Mouse (Mus musculus): Measurements from ENCODE around the gene Rubcn. TPM values are rescaled to one million over a fixed set of nuclear protein-coding genes. Genes with fewer than 3 reads are reported as not detected.

The Rubcn gene
- polyA plus RNA-seq, 1 experiment from 2014 or later: 20.3 TPM

DNA sequence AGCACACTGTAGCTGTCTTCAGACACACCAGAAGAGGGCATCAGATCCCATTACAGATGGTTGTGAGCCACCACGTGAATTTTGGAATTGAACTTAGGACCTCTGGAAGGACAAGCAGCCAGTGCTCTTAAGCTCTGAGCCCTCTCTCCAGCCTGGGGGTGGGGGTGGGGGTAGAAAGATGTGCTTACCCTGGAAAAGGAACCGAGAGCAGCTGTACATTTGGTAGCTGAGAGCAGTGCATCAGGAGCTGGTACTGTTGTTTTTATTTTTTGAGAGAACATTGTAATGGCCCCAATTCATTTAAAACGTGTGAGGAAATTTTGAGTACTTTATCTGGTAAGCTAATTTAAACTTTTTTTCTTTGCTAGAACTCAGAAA lies 24.5 kb upstream of the Rubcn start:
- H3K27me3 ChIP-seq (replicated peaks; ENCODE audit: control insufficient read depth, insufficient read depth, low read length): no peaks in the 10 kb centered on the region
- WGBS: 66% methylated on average over 3 of the region's 3 CpGs
- H3K9ac ChIP-seq (ENCODE audit: low read depth, low read length): no peak overlapping the region
- ATAC-seq (ENCODE audit: low read depth) (no peak), DNase-seq (ENCODE audit: low spot score) (no peak)
- H3K4me1 ChIP-seq (ENCODE audit: control insufficient read depth, insufficient read depth, low read length): no peaks in the 10 kb centered on the region
- H3K4me3 ChIP-seq (ENCODE audit: low read depth, low read length): no peak overlapping the region
- H3K4me2 ChIP-seq (ENCODE audit: low read depth, low read length): no peak overlapping the region
- H3K36me3 ChIP-seq (ENCODE audit: control insufficient read depth, insufficient read depth, low read length): peaks cover 71% of the 10 kb centered on the region
- no peak overlapping the region for H3K27ac ChIP-seq (replicated peaks; ENCODE audit: low read depth, low read length)
- H3K9me3 ChIP-seq (ENCODE audit: control insufficient read depth, low read length): no peaks in the 10 kb centered on the region

DNA sequence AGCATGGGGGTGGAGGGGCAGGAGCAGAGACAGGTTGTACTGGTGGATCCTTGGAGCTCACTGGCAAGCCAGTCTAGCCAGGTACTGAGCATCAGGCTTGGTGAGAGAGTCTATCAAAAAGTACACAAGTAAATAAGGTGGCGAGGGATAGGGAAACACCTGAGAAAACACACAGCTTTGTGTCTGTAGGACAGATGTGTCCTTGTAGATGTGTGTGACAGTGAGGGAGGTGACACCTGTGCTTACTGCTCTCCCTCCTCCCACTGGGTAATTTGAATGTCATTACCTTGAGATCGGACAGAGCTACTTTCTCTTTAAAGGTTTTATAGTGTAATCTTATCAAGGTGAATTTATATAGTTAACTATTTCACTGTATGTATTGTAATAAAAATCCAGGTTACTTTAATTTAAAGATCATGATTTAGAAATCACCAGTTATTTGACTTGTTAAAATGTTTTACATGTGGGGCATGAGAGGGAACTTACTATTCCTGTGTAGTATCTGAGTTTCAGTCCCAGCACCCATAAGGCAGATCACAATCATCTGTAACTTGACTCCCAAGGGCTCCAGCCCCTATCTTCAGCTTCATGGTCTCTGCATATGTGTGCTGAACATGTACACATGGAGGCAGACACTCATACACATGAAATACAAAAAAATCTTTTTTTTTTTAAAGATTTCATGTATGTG lies 23.9 kb upstream of the Rubcn start:
- Histone ChIP-seq H3K4me2 (ENCODE audit: low read depth, low read length) (no peak overlapping the region), H3K4me3 (ENCODE audit: low read depth, low read length) (no peak overlapping the region), H3K27ac (replicated peaks; ENCODE audit: low read depth, low read length) (no peak overlapping the region), H3K27me3 (replicated peaks; ENCODE audit: control insufficient read depth, insufficient read depth, low read length) (no peaks in the 10 kb centered on the region), H3K36me3 (ENCODE audit: control insufficient read depth, insufficient read depth, low read length) (peaks cover 66% of the 10 kb centered on the region), H3K9ac (ENCODE audit: low read depth, low read length) (no peak overlapping the region), H3K9me3 (ENCODE audit: control insufficient read depth, low read length) (no peaks in the 10 kb centered on the region), H3K4me1 (ENCODE audit: control insufficient read depth, insufficient read depth, low read length) (no peaks in the 10 kb centered on the region)
- no peak for ATAC-seq (ENCODE audit: low read depth)
- DNase-seq (ENCODE audit: low spot score): no peak
- WGBS: 90% methylated on average over 2 of the region's 2 CpGs

GRCm38 (mm10) chr16:32896126-32896525 lies 18.6 kb upstream of the Rubcn start:
- Histone ChIP-seq H3K27ac (replicated peaks; ENCODE audit: low read depth, low read length) (no peak overlapping the region), H3K9ac (ENCODE audit: low read depth, low read length) (no peak overlapping the region), H3K4me1 (ENCODE audit: control insufficient read depth, insufficient read depth, low read length) (no peaks in the 10 kb centered on the region), H3K4me3 (ENCODE audit: low read depth, low read length) (no peak overlapping the region), H3K27me3 (replicated peaks; ENCODE audit: control insufficient read depth, insufficient read depth, low read length) (no peaks in the 10 kb centered on the region), H3K4me2 (ENCODE audit: low read depth, low read length) (no peak overlapping the region), H3K36me3 (ENCODE audit: control insufficient read depth, insufficient read depth, low read length) (peaks cover 76% of the 10 kb centered on the region), H3K9me3 (ENCODE audit: control insufficient read depth, low read length) (no peaks in the 10 kb centered on the region)
- DNase-seq (ENCODE audit: low spot score) (no peak), ATAC-seq (ENCODE audit: low read depth) (no peak)

GRCm38 (mm10) chr16:32889881-32890280 lies 12.3 kb upstream of the Rubcn start:
- Histone ChIP-seq H3K9ac (ENCODE audit: low read depth, low read length) (no peak overlapping the region), H3K27me3 (replicated peaks; ENCODE audit: control insufficient read depth, insufficient read depth, low read length) (no peaks in the 10 kb centered on the region), H3K4me3 (ENCODE audit: low read depth, low read length) (no peak overlapping the region), H3K4me2 (ENCODE audit: low read depth, low read length) (no peak overlapping the region), H3K9me3 (ENCODE audit: control insufficient read depth, low read length) (no peaks in the 10 kb centered on the region), H3K27ac (replicated peaks; ENCODE audit: low read depth, low read length) (no peak overlapping the region), H3K36me3 (ENCODE audit: control insufficient read depth, insufficient read depth, low read length) (peaks cover 61% of the 10 kb centered on the region), H3K4me1 (ENCODE audit: control insufficient read depth, insufficient read depth, low read length) (no peaks in the 10 kb centered on the region)
- ATAC-seq (ENCODE audit: low read depth) (no peak), DNase-seq (ENCODE audit: low spot score) (no peak)
- WGBS: 41% methylated on average over 2 of the region's 2 CpGs

DNA sequence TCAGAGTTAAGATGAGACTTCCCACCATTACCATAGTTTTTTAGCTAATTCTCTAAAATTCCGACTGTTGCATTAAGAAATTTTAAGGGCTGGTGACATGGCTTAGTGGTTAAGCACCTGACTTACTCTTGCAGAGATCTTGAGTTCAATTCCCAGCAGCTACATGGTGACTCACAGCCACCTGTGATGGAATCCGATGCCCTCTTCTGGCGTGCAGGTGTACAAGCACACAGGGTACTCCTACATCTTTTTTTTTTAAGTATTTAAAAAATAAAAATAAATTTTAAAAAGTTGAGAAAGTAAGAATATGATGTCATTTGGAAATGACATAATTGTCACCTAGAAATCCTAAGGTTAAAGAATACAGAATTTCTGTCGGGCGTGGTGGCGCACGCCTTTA lies 10.4 kb upstream of the Rubcn start:
- Histone ChIP-seq H3K9me3 (ENCODE audit: control insufficient read depth, low read length) (no peaks in the 10 kb centered on the region), H3K36me3 (ENCODE audit: control insufficient read depth, insufficient read depth, low read length) (peaks cover 54% of the 10 kb centered on the region), H3K4me2 (ENCODE audit: low read depth, low read length) (no peak overlapping the region), H3K9ac (ENCODE audit: low read depth, low read length) (no peak overlapping the region), H3K4me3 (ENCODE audit: low read depth, low read length) (no peak overlapping the region), H3K27me3 (replicated peaks; ENCODE audit: control insufficient read depth, insufficient read depth, low read length) (no peaks in the 10 kb centered on the region), H3K27ac (replicated peaks; ENCODE audit: low read depth, low read length) (no peak overlapping the region), H3K4me1 (ENCODE audit: control insufficient read depth, insufficient read depth, low read length) (no peaks in the 10 kb centered on the region)
- ATAC-seq (ENCODE audit: low read depth) (no peak), DNase-seq (ENCODE audit: low spot score) (no peak)
- 88% methylated on average over 7 of the region's 7 CpGs for WGBS

DNA sequence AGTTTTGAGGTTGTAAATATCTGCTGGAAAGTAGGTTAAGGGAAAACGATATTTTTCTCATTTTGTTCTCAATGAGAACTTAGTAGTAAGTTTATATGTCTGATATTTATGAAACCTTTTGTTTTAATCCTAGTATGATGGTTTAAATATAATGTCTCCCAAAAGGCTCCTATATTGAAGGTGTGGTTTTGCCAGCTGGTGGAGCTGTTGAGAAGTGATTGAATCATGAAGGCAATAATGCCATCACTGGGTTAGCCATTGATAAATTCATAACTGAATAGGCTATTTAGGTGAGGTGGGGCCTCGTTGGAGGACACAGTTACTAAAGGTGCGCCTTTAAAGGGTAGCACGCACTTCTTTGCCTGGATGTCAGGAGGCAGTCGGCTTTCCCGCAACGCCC lies 4.0 kb upstream of the Rubcn start:
- no peak overlapping the region for H3K27ac ChIP-seq (replicated peaks; ENCODE audit: low read depth, low read length)
- H3K4me2 ChIP-seq (ENCODE audit: low read depth, low read length): no peak overlapping the region
- DNase-seq (ENCODE audit: low spot score): no peak
- H3K4me3 ChIP-seq (ENCODE audit: low read depth, low read length): no peak overlapping the region
- H3K9ac ChIP-seq (ENCODE audit: low read depth, low read length): no peak overlapping the region
- 80% methylated on average over 7 of the region's 7 CpGs for WGBS
- ATAC-seq (ENCODE audit: low read depth): no peak
- H3K27me3 ChIP-seq (replicated peaks; ENCODE audit: control insufficient read depth, insufficient read depth, low read length): no peaks in the 10 kb centered on the region
- peaks cover 11% of the 10 kb centered on the region for H3K4me1 ChIP-seq (ENCODE audit: control insufficient read depth, insufficient read depth, low read length)
- H3K9me3 ChIP-seq (ENCODE audit: control insufficient read depth, low read length): no peaks in the 10 kb centered on the region
- peaks cover 17% of the 10 kb centered on the region for H3K36me3 ChIP-seq (ENCODE audit: control insufficient read depth, insufficient read depth, low read length)

- DNase-seq (ENCODE audit: low spot score): no peak
- H3K27ac ChIP-seq (replicated peaks; ENCODE audit: low read depth, low read length): no peak overlapping the region
- H3K4me1 ChIP-seq (ENCODE audit: control insufficient read depth, insufficient read depth, low read length): peaks cover 16% of the 10 kb centered on the region
- H3K9me3 ChIP-seq (ENCODE audit: control insufficient read depth, low read length): no peaks in the 10 kb centered on the region
- peak overlapping the region; percentile 63 for H3K4me3 ChIP-seq (ENCODE audit: low read depth, low read length)
- H3K27me3 ChIP-seq (replicated peaks; ENCODE audit: control insufficient read depth, insufficient read depth, low read length): no peaks in the 10 kb centered on the region
- 89% methylated on average over 14 of the region's 14 CpGs for WGBS
- ATAC-seq (ENCODE audit: low read depth): no peak
- H3K4me2 ChIP-seq (ENCODE audit: low read depth, low read length): peak overlapping the region; percentile 84
- H3K36me3 ChIP-seq (ENCODE audit: control insufficient read depth, insufficient read depth, low read length): 0 out of 2 replicates have a peak, but pooled peaks cover 4% of the 10 kb centered on the region
- H3K9ac ChIP-seq (ENCODE audit: low read depth, low read length): peak overlapping the region; percentile 92; the same call in 1 of the 2 replicates
Observed at GRCm38 (mm10) chr16:32878972-32879926, 1.7 kb upstream of the Rubcn start.

- Histone ChIP-seq H3K27ac (replicated peaks; ENCODE audit: low read depth, low read length) (peak overlapping the region; percentile 82), H3K4me1 (ENCODE audit: control insufficient read depth, insufficient read depth, low read length) (peaks cover 16% of the 10 kb centered on the region), H3K9ac (ENCODE audit: low read depth, low read length) (peak overlapping the region; percentile 92), H3K27me3 (replicated peaks; ENCODE audit: control insufficient read depth, insufficient read depth, low read length) (no peaks in the 10 kb centered on the region), H3K4me2 (ENCODE audit: low read depth, low read length) (peak overlapping the region; percentile 84), H3K4me3 (ENCODE audit: low read depth, low read length) (peak overlapping the region; percentile 63), H3K36me3 (ENCODE audit: control insufficient read depth, insufficient read depth, low read length) (no peaks in the 10 kb centered on the region), H3K9me3 (ENCODE audit: control insufficient read depth, low read length) (no peaks in the 10 kb centered on the region)
- 0 out of 2 replicates have a peak, but pooled peaks have one; percentile 13 for ATAC-seq (ENCODE audit: low read depth)
- peak; percentile 20 for DNase-seq (ENCODE audit: low spot score)
- 0% methylated on average over 28 of the region's 34 CpGs for WGBS
Observed at GRCm38 (mm10) chr16:32878157-32878598, 612 bp upstream of the Rubcn start.

Data from embryonic facial prominence, embryonic 14.5 days (tissue).